Mouse (Mus musculus): ENCODE measurements around the gene Prkce. TPM values are rescaled to one million over a fixed set of nuclear protein-coding genes. Genes with fewer than 3 reads are reported as not detected.

Prkce gene
- total RNA-seq, 2 experiments from 2014 or later = 21.2 to 25.2 TPM

- intact Hi-C loops (cut with DNase I) = loop anchor here (2.0 kb wide), 1 partner anchor 23 kb away; no protein-coding TSS in a partner anchor
- no peak for DNase-seq
Observed at GRCm38 (mm10) chr17:86279751-86280150, 112.2 kb downstream of the Prkce start.

DNA sequence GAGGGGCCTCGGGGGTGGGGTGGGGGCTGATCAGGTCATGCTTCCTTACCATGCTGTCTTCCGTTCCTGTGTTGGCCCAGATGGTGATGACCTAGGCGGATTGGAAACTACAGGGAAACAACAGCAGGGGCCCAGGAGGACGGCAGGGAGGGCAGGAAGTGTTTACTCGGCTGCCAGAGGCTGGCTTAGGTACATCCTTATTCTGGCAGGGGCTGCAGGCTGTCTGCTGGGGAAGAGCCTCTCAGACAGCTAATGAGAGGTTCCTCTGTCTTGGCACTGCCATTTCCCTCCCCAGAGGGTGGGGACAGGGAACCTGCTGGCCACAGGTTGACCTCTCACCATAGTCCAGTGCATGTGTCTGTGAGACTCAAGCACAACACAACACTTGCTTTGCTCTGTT, 116.2 kb downstream of the Prkce start:
- intact Hi-C loops (cut with DNase I) = no loop called here
- no peak for DNase-seq

GRCm38 (mm10) chr17:86285058-86285457, 117.5 kb downstream of the Prkce start:
- intact Hi-C loops (cut with DNase I) = no loop called here

DNA sequence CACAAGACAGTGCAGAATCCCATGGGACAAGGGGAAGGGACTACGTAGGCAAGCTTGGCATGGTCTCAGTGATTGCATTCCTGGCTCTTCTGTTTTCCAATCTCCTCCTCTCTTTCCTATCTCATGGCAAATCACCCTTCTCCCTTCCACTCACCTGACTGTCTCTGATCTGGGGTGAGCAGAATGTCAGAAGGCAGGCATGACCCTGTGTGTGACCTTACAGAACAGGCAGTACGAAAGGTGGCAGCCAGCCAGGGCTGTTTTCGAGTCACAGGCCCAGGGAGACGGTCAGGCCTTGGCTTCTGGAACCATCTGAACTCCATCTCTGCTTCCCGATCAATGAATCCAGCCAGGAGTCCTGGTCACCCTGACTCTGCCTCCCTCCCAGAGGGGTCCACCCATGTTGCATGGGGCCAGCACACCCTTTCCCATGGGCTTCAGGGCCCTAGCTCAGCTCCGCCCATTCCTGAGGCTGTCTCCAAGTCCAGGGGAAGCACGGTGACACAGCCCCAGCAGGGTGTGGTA, 119.2 kb downstream of the Prkce start:
- peak; percentile 66 to 72 for DNase-seq
- intact Hi-C loops (cut with DNase I) = no loop called here

More at GRCm38 (mm10) chr17:86285058-86285457, 117.5 kb downstream of the Prkce start:
- DNase-seq = no peak

DNA sequence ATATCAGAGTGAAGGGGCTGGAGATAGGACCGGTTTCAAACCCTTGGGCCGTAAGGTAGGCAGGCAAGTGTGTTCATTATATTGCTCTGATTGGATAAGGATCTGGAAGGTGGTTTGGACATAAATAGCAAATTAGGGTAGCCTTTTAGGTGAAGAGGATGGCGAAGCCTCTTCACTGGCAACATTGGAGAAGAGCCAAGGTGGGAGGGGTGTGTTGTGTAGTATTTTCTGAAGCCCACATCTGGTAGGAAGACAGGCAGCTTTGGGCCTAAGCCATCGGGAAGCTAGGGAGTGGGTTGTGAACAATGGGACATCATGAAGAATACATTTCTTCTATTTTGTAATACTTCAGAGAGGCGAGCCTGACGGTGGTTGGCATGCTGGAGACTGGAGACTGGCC, 125.1 kb downstream of the Prkce start:
- intact Hi-C loops (cut with DNase I) = loop anchor here (2.0 kb wide), 3 partner anchors 38 to 154 kb away; partner anchors contain the start of gene Prkce
- peak in 1 of 2 experiments; percentile 39 for DNase-seq

GRCm38 (mm10) chr17:86293247-86293744, 125.7 kb downstream of the Prkce start:
- intact Hi-C loops (cut with DNase I) = loop anchor here (2.0 kb wide), 3 partner anchors 38 to 154 kb away; partner anchors contain the start of gene Prkce
- peak; percentile 71 to 72 for DNase-seq

- no peak for DNase-seq
- intact Hi-C loops (cut with DNase I) = no loop called here
Observed at GRCm38 (mm10) chr17:86299576-86299975, 132.0 kb downstream of the Prkce start.

GRCm38 (mm10) chr17:86300774-86301595, 133.4 kb downstream of the Prkce start:
- intact Hi-C loops (cut with DNase I) = no loop called here
- no peak for DNase-seq

DNA sequence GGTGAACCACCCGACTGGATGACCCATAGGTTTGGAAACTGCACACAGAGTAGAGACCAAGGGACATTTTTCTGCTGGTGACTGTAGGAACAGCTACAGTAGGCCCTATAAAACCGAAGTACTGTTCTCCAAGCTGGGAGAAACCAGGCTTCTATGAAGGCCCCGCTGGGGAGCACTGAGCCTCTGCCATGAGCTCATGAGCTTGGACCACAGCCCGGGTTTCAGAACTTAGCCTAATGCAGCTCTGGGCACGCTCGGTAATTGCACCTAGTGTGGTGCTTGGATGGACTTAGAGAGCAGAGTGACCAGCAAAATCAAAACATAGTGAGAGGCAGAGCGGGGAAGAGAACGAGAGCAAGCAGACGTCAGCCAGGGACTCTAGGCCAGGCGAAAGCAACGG, 134.7 kb downstream of the Prkce start:
- DNase-seq = peak; percentile 63 to 70
- intact Hi-C loops (cut with DNase I) = no loop called here

DNA sequence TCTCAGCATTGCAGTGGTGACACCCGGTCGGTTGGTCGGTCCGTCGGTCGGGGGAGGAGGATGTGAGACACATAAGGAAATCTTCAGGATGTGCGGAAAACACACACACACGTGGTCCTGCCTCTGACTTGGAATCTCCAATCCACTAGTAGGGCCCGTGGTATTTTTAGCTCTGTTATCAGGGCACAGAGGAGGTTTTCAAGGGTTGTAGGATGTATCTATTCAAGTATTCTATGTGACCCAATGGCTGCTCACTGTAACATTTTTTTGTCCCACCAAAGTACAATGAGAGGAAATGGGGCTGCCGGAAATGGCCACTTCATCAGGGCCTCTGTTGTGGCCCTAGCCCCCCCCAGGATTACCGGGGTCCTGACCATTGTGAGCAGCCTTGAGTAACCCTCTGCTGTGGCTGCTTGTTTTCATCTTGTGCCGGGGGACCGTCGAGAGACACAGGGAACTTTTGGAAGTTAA, 135.3 kb downstream of the Prkce start:
- intact Hi-C loops (cut with DNase I) = no loop called here
- DNase-seq = peak in 1 of 2 experiments; percentile 31

DNA sequence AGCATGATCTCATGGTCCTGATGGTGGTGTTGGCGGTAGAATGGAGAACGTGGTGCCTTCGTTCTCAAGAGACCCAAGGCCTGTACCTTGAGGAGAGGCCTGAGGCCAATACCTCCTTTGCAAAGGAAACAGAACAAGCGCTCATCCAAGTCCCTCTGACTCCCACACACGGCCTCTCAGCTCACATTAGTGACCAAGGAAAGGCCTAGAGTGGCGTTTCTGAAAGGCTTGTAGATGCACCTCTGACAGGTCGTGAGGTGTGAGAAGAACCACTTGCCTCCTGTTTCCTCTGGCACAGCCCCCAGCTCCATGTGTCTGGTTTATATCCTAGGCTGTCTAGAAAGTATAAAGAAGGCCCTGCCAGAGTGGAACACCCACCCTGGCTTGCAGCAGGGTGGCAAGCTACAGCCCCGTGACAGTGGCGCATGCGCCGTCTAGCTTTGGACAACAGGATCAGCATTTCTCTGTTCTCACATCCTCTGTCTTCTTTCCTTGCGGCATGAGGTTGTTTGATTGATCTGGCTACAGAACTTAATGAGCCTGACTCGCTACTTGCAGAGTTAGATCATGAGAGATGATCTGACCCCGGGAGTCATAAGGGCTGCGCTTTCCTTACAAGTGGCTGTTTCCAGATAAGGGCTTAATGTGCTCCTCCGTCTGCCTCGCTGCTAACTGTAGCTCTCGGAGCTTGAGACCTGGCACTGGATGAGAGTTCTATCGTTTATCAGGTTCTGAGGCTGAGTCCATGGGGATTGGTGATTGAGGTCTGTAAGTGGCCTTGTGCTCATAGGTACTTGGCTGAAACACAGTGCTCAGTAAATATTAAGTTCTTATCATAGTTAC, 136.0 kb downstream of the Prkce start:
- intact Hi-C loops (cut with DNase I) = no loop called here
- DNase-seq = no peak

DNA sequence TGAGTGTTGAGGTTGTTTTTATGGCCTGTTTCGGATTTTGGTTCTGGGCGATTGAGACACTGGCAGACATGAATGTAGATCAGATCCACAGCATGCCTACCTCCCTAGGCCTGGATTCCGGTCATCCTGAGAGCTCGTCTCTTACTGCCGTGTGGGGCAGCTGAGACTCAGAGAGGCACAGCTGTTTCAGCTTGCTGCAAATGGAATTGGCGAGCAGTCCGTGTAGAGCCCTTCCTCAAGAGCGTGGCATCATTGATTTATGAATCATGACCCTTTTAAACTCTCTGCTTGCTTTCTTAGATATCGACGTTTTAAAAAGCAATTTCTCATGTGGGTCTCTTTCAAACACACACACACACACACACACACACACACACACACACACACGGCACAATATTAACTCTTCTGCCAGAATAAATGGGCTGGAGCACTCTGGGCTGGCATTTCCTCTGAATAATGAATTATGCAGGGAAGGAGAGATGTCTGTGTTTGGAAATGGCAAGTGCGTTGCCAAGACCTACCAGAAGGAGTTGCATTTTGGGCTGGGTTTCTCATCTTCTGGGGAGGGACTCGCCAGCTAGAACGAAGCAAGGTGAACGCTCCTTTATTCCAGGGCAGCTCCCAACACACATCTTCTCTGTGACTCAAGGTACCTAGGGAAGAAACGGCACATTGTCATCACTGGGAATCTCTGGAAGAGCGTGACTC, 137.5 kb downstream of the Prkce start:
- intact Hi-C loops (cut with DNase I) = no loop called here
- no peak for DNase-seq

GRCm38 (mm10) chr17:86306161-86306560, 138.6 kb downstream of the Prkce start:
- no peak for DNase-seq
- intact Hi-C loops (cut with DNase I) = no loop called here

DNA sequence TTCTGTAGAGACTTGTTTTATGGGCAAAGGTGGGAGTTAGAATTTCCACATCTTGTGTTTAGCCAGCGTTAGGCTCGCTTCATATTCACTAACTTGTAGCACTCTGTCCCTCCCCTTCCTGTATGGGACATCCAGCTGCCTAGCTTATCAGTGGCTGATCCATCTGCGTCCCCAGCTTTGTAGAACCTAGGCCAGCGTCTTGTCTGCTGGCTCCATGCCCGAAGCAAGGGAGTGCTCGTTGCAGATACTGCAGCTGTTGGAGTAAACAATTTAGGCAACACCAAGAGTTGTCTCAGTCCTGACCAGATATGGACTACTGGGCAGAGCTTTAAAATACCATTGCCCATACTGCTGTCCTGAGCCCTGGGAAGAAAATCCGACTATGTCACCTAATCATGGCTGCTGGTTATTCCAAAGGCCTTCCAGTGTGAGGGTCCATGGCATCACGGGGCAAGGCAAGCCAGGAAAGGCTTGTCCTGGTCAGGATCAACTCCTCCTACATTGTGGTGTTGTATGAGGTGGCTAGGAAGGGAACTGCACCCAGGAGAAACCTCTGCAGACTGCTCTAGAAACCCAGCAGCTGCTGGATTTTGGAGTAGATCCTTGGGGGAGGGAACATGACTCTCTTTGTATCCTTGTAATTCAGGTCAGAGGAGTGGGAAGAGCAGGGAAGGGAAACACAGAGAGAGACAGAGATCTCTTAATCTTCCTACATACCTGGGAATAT, 146.0 kb downstream of the Prkce start:
- intact Hi-C loops (cut with DNase I) = no loop called here
- DNase-seq = peak; percentile 61 to 64

DNA sequence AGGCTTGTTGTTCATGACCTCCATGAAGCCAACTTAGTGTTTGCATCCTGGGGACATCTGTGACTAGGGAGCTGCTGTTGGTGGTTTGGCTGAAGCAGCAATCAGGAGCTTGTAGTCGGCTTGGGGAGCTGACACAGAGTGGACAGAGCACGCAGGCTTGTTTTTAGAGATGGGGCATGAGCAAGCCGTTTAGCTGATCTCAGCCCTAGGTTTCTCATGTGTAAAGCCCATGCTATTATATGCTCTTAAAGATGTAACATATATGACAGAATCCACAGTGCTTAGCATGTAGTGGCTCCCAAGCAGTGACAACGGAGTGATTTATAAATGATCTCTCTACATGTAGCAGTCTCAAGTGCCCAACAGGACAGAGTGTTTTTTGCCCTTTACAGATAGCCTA, 148.3 kb downstream of the Prkce start:
- no peak for DNase-seq
- intact Hi-C loops (cut with DNase I) = no loop called here

- intact Hi-C loops (cut with DNase I) = no loop called here
- DNase-seq = no peak
Observed at GRCm38 (mm10) chr17:86316771-86317170, 149.2 kb downstream of the Prkce start.

DNA sequence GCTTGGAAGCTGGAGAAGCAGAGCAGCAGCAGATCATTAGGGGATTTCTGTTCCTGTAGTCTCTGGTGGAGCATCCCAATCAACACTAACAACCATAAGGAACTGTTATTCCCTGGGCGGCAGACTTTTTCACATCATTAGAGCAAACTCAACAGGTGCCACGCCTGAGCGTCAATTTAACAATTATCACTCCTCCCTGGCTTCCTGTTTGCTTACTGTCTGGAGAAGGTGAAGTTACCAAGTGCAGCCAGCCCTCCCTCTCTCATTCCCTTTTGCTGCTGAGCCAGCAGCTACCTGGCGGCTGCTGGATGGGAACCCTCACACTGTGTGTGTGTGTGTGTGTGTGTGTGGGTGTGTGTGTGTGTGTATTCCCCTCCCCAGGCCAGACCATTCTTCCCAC, 149.6 kb downstream of the Prkce start:
- no peak for DNase-seq
- intact Hi-C loops (cut with DNase I) = no loop called here

DNA sequence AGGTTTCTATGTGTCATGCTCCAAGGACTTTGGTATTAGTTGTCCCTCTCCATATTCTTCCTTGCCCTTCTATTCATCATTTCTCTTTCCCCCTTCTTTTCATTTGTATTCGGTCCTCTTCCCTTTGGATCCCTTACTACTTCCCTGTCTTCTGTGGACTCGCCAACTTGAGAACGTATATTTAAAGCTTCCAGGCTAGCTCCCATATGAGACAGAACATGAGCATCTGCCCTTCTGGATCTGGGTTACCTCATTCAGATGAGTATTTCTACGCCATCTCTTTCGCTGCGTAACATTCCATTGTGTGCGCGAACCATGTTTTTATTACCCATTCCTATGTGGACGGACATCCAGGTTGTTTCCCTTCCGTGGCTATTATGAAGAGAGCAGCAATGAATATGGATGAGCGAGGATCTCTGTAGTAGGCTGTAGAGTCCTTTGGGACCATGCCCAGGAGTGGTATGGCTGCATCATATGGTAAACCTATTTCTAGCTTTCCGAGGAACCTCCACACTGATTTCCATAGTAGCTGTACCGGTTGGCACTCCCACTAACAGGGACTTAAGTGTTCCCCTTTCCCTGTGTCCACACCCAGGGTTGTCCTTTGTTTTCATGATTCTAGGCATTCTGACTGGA, 152.5 kb downstream of the Prkce start:
- intact Hi-C loops (cut with DNase I) = no loop called here
- DNase-seq = no peak

GRCm38 (mm10) chr17:86322840-86323239, 155.3 kb downstream of the Prkce start:
- intact Hi-C loops (cut with DNase I) = no loop called here
- no peak for DNase-seq
